Mouse (Mus musculus): ENCODE results near the gene St6galnac3. TPM values are rescaled to one million over a fixed set of nuclear protein-coding genes. Genes with fewer than 3 reads are reported as not detected.

Gene St6galnac3
- polyA plus RNA-seq, 1 experiment from 2014 or later, result 27.2 TPM

- Histone ChIP-seq H3K9ac (no peak overlapping the region), H3K9me3 (no peaks in the 10 kb centered on the region), H3K27me3 (no peaks in the 10 kb centered on the region), H3K36me3 (no peaks in the 10 kb centered on the region), H3K4me3 (no peak overlapping the region), H3K4me2 (peak overlapping the region; percentile 22; the same call in 1 of the 2 replicates), H3K4me1 (replicated peaks) (peaks cover 21% of the 10 kb centered on the region), H3K27ac (replicated peaks) (peak overlapping the region; percentile 68)
- WGBS, result 70% methylated on average over 17 of the region's 17 CpGs
- peak; percentile 52; the same call in 1 of the 2 replicates for ATAC-seq (ENCODE audit: low read depth)
Observed at GRCm38 (mm10) chr3:153436076-153437021, 288.6 kb downstream of the St6galnac3 start.

- Histone ChIP-seq H3K9me3 (no peaks in the 10 kb centered on the region), H3K36me3 (no peaks in the 10 kb centered on the region), H3K4me3 (no peak overlapping the region), H3K9ac (no peak overlapping the region), H3K4me2 (no peak overlapping the region), H3K4me1 (replicated peaks) (peaks cover 27% of the 10 kb centered on the region), H3K27ac (replicated peaks) (0 out of 2 replicates have a peak overlapping the region, but pooled peaks have one; percentile 11), H3K27me3 (no peaks in the 10 kb centered on the region)
- WGBS, result 48% methylated on average over 8 of the region's 8 CpGs
- no peak for ATAC-seq (ENCODE audit: low read depth)
Observed at GRCm38 (mm10) chr3:153433010-153433409, 292.0 kb downstream of the St6galnac3 start.

GRCm38 (mm10) chr3:153432053-153432816, 292.7 kb downstream of the St6galnac3 start:
- no peaks in the 10 kb centered on the region for H3K36me3 ChIP-seq
- H3K27me3 ChIP-seq, result no peaks in the 10 kb centered on the region
- 82% methylated on average over 6 of the region's 6 CpGs for WGBS
- no peaks in the 10 kb centered on the region for H3K9me3 ChIP-seq
- H3K4me2 ChIP-seq, result no peak overlapping the region
- H3K27ac ChIP-seq (replicated peaks), result no peak overlapping the region
- no peak overlapping the region for H3K4me3 ChIP-seq
- ATAC-seq (ENCODE audit: low read depth), result no peak
- H3K4me1 ChIP-seq (replicated peaks), result peaks cover 27% of the 10 kb centered on the region
- H3K9ac ChIP-seq, result no peak overlapping the region

DNA sequence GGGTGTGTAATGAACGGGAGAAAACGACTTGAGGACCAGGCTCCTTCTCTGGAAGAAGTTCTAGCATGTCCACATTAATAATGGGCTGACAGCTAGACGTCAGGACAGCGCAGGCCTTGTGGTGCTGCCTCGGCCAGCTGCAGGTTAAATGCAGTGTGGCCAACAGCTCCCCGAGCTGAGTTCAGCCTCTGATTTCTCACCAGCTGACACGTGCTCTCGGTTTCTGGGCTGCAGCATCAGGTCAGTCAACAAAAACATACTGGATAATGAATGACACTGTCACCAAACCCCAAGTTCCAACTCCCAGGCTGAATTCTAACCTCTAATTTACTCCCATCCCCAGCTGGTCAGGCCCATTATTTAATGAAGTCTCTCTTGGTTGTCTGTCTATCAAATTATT, 295.1 kb downstream of the St6galnac3 start:
- ATAC-seq (ENCODE audit: low read depth), result no peak
- no peak overlapping the region for H3K27ac ChIP-seq (replicated peaks)
- WGBS, result 41% methylated on average over 8 of the region's 8 CpGs

GRCm38 (mm10) chr3:153421918-153422290, 303.1 kb downstream of the St6galnac3 start:
- no peaks in the 10 kb centered on the region for H3K9me3 ChIP-seq
- 39% methylated on average over 7 of the region's 7 CpGs for WGBS
- peak overlapping the region; percentile 4; the same call in 1 of the 2 replicates for H3K4me2 ChIP-seq
- H3K4me1 ChIP-seq (replicated peaks), result peaks cover 31% of the 10 kb centered on the region
- no peak overlapping the region for H3K9ac ChIP-seq
- H3K27me3 ChIP-seq, result no peaks in the 10 kb centered on the region; the same call in 1 of the 2 replicates
- no peaks in the 10 kb centered on the region for H3K36me3 ChIP-seq
- ATAC-seq (ENCODE audit: low read depth), result no peak
- H3K4me3 ChIP-seq, result no peak overlapping the region
- peak overlapping the region; percentile 50 for H3K27ac ChIP-seq (replicated peaks)

More for the DNA sequence above, 295.1 kb downstream of the St6galnac3 start:
- H3K9ac ChIP-seq, result no peak overlapping the region
- H3K36me3 ChIP-seq, result no peaks in the 10 kb centered on the region
- H3K9me3 ChIP-seq, result no peaks in the 10 kb centered on the region
- H3K4me2 ChIP-seq, result no peak overlapping the region
- peaks cover 15% of the 10 kb centered on the region for H3K4me1 ChIP-seq (replicated peaks)
- no peaks in the 10 kb centered on the region for H3K27me3 ChIP-seq
- H3K4me3 ChIP-seq, result no peak overlapping the region

GRCm38 (mm10) chr3:153421060-153421917, 303.7 kb downstream of the St6galnac3 start:
- Histone ChIP-seq H3K36me3 (no peaks in the 10 kb centered on the region), H3K27me3 (no peaks in the 10 kb centered on the region; the same call in 1 of the 2 replicates), H3K9ac (no peak overlapping the region), H3K9me3 (no peaks in the 10 kb centered on the region), H3K4me2 (peak overlapping the region; percentile 4; the same call in 1 of the 2 replicates), H3K4me1 (replicated peaks) (peaks cover 31% of the 10 kb centered on the region), H3K27ac (replicated peaks) (peak overlapping the region; percentile 50), H3K4me3 (no peak overlapping the region)
- WGBS, result 36% methylated on average over 14 of the region's 14 CpGs
- no peak for ATAC-seq (ENCODE audit: low read depth)

DNA sequence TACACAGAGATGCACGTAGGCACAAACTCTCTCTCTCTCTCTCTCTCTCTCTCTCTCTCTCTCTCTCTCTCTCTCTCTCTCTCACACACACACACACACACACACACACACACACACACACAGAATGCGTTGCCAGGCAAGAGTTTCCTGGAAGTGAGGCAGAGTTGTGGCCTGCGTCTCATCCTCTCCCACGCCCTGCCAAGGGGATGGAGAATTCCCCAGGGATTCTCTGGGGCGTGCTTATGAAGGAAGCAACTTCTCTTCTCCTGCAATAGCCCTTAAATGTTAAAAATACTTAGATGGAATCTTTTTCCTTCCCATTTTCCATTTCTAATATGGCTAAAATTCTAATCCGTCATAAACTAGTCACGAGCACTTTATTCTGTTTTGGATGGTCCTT, 305.6 kb downstream of the St6galnac3 start:
- H3K27ac ChIP-seq (replicated peaks), result no peak overlapping the region
- no peaks in the 10 kb centered on the region for H3K36me3 ChIP-seq
- no peak overlapping the region for H3K9ac ChIP-seq
- peaks cover 29% of the 10 kb centered on the region for H3K4me1 ChIP-seq (replicated peaks)
- H3K4me2 ChIP-seq, result no peak overlapping the region
- H3K9me3 ChIP-seq, result no peaks in the 10 kb centered on the region
- no peak overlapping the region for H3K4me3 ChIP-seq
- H3K27me3 ChIP-seq, result peaks cover 3% of the 10 kb centered on the region; the same call in 1 of the 2 replicates
- WGBS, result 88% methylated on average over 7 of the region's 7 CpGs
- no peak for ATAC-seq (ENCODE audit: low read depth)

GRCm38 (mm10) chr3:153417001-153417400, 308.0 kb downstream of the St6galnac3 start:
- Histone ChIP-seq H3K4me3 (no peak overlapping the region), H3K4me1 (replicated peaks) (peaks cover 15% of the 10 kb centered on the region), H3K9ac (no peak overlapping the region), H3K27ac (replicated peaks) (no peak overlapping the region), H3K36me3 (no peaks in the 10 kb centered on the region), H3K9me3 (no peaks in the 10 kb centered on the region), H3K27me3 (peaks cover 11% of the 10 kb centered on the region; the same call in 1 of the 2 replicates), H3K4me2 (no peak overlapping the region)
- 72% methylated on average over 9 of the region's 9 CpGs for WGBS
- no peak for ATAC-seq (ENCODE audit: low read depth)

- H3K9ac ChIP-seq, result no peak overlapping the region
- no peaks in the 10 kb centered on the region for H3K9me3 ChIP-seq
- peaks cover 9% of the 10 kb centered on the region for H3K4me1 ChIP-seq (replicated peaks)
- H3K4me2 ChIP-seq, result no peak overlapping the region
- H3K36me3 ChIP-seq, result no peaks in the 10 kb centered on the region
- no peak overlapping the region for H3K27ac ChIP-seq (replicated peaks)
- no peak overlapping the region for H3K4me3 ChIP-seq
- no peak for ATAC-seq (ENCODE audit: low read depth)
- 82% methylated on average over 4 of the region's 4 CpGs for WGBS
- H3K27me3 ChIP-seq, result peaks cover 11% of the 10 kb centered on the region; the same call in 1 of the 2 replicates
Observed at GRCm38 (mm10) chr3:153416383-153416782, 308.6 kb downstream of the St6galnac3 start.

DNA sequence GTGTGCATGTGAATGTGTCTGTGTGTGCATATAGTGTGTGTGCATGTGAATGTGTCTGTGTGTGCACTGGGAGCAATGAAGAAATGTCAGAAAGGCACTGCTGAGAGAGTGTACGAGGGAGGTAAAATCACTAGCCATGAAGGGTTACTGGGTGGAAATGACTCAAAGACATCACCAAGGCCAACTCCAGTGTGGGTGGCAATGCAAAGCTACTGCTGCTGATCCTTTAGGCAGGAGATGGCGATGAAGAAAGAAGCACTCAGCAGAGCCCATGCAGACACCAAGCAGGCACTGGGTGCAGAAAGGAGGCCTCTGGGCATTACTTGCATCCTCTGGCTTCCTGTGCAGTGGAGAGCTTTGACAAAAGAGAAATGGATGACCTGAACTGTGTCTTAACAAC, 310.8 kb downstream of the St6galnac3 start:
- H3K4me1 ChIP-seq (replicated peaks), result peaks cover 6% of the 10 kb centered on the region
- no peaks in the 10 kb centered on the region for H3K36me3 ChIP-seq
- H3K27me3 ChIP-seq, result peaks cover 11% of the 10 kb centered on the region; the same call in 1 of the 2 replicates
- 81% methylated on average over 2 of the region's 2 CpGs for WGBS
- no peaks in the 10 kb centered on the region for H3K9me3 ChIP-seq
- H3K4me2 ChIP-seq, result no peak overlapping the region
- H3K4me3 ChIP-seq, result no peak overlapping the region
- no peak overlapping the region for H3K9ac ChIP-seq
- no peak for ATAC-seq (ENCODE audit: low read depth)
- no peak overlapping the region for H3K27ac ChIP-seq (replicated peaks)

- no peaks in the 10 kb centered on the region for H3K9me3 ChIP-seq
- no peak overlapping the region for H3K9ac ChIP-seq
- no peak overlapping the region for H3K4me3 ChIP-seq
- peak; percentile 67 for ATAC-seq (ENCODE audit: low read depth)
- H3K4me1 ChIP-seq (replicated peaks), result peaks cover 27% of the 10 kb centered on the region
- peaks cover 12% of the 10 kb centered on the region for H3K27me3 ChIP-seq
- H3K4me2 ChIP-seq, result no peak overlapping the region
- WGBS, result 32% methylated on average over 9 of the region's 9 CpGs
- no peak overlapping the region for H3K27ac ChIP-seq (replicated peaks)
- no peaks in the 10 kb centered on the region for H3K36me3 ChIP-seq
Observed at GRCm38 (mm10) chr3:153409286-153409685, 315.7 kb downstream of the St6galnac3 start.

All from neural tube, embryonic 13.5 days (tissue).